Mouse (Mus musculus): ENCODE measurements around the gene Ppp1r16b. TPM values are rescaled to one million over a fixed set of nuclear protein-coding genes. Genes with fewer than 3 reads are reported as not detected.

Ppp1r16b gene
- polyA plus RNA-seq, 2 experiments from 2014 or later, result 100 to 110 TPM

DNA sequence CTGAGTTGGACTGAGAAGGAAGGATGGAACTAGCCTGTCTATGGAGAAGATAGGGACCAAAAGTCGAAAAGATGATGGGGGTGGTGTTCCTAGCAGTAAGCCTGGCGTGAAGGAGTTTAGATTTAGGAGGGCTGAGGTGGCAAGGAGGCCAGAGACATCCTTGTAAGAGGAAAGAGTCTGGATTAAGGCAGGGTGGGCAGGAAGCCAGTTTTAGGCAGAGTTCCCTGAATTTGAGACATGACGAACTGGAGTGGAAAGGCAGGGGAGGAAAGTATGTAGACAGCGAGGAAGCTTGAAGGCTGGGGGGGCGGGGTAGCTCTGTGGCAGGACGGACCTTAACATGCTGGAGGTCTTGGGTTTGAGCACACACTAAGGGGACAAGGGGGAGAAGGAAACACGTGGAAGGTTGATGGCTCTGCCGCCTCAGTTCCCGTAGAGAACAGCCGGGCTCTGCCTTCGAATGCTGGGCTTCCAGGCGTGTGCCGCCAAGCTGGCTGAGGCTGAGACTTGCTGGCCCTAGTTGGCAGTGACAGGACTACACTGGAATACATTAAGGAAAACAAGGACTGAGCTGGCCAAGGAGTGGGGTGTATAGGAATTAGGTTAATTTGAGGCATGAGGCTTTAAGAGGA lies 105.0 kb downstream of the Ppp1r16b start:
- ATAC-seq, result no peak

DNA sequence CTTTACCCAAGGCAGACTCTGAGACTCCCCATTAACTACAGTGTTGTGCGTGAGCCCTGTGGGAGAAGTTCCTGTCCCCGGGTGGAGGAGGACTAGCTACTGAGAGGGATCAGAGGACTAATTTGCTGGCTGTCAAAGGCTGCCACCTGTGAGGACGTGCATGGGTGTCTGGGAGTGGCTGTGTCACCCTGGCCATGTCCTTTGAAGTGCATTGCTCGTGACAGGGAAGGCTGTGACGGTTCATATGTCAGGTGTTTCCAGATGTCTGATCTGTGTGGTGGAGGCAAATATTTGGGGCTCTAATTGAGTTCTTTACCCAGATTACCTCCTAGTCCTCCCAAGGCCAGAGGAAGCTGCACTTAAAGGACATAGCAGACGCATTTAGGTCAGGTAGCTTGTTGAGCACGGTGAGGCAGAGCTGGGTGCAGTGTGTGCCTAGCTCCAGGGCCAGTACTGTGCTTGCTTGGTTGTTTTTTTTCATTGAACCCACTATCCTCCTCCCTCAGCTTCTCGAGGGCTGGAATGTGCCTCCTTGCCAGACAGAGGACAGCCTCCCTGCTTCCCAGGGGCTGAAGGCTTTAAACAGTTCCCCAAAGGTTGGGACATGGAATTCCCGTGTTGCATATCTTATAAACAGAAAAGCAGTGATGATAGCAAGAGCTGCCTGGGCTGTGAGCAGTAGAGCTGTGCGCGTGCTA lies 106.0 kb downstream of the Ppp1r16b start:
- ATAC-seq, result no peak

DNA sequence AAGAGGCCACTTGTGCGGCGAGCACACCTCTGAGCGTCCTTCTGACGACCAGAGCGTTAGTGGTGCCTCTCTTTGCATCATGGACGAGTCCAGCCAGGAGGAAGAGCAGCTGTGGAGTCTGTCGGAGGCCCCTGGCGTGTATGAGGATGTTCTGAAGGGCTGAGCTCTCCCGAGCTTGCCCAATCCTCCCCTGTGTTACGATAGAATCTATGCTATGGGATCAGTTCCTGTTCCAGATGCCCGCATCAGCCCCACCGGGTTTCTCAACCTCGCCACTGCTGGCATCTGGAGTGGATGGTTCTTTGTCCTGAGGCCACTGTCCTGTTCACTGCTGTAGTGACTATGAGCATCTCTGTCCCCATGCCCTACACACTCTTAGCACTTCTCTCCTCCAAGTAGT lies 107.6 kb downstream of the Ppp1r16b start:
- no peak for ATAC-seq

DNA sequence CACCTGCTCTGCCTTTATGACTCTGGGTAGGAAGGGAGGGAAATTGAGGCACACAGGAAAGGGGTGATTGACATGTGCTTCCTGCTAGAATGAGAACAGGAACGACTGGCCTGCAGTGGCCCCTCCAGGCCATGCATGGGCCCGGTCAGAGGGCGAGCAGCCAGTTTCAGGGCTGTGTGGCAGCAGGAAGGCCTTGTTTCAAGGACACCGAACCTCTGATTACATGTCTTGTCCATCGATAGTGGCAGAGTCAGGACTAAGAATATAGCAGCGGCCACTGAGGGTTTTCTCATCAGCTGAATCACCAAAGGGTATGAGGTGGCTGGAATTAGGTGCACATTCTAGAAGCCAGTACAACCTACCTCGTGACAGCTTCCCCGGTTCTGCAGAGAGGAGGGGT lies 109.7 kb downstream of the Ppp1r16b start:
- no peak for ATAC-seq

DNA sequence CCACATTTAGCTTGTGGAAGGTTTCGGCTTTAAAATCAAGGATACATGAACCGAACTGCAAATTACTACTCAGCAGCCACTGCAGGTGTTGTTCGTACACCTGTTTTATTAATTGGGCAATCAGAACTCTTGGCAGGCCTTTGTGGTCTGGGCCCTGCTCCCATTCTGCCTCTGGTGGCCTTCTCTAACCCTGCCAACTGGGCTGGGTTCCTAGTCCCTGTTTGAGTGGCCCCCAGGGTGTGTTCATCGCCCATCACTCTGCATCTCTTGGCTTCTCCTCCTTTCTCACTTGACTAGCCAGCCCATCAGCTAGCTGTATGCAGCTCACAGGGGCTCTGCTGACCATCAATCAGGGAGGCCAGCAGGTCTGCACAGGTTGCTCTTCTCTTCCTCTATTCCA lies 111.5 kb downstream of the Ppp1r16b start:
- no peak for ATAC-seq

DNA sequence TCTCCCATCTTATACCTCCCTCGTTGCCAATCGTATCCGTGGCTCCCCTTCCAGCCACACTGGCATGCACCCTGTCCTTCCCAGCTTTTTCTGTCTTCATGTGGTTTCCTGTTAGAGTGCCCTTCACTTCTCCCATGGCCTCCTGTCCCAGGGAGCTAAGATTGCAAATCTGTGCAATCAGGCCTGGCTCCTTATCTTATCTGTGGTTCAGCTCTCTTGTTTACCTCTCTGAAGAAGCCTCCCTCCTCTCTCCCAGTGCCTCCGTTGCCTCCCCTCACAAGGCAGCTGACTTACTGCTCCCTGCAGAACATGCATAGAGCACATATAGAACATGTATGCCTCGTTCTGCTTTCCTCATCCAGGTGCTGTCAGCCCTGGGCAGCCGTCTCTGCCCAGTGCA lies 112.3 kb downstream of the Ppp1r16b start:
- no peak for ATAC-seq

DNA sequence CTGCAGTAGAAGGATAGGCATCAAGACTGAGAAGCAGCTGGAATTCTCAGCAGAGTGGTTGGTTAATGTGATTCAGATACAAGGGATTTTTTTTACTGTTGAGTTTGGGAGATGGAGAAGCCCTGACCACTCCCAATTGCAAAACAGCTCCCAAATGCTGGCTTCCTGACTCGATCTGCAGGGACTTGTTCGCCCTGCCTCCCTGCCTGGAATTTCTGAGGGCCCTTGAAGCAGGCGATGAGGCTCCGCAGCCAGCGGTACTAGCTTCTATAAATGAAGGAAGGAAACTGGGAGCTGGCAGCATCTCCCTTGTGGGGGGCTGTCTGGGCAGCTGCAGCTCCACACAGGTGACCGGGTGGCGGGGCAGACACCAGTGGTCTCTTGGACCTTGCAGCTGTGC lies 113.2 kb downstream of the Ppp1r16b start:
- no peak for ATAC-seq

DNA sequence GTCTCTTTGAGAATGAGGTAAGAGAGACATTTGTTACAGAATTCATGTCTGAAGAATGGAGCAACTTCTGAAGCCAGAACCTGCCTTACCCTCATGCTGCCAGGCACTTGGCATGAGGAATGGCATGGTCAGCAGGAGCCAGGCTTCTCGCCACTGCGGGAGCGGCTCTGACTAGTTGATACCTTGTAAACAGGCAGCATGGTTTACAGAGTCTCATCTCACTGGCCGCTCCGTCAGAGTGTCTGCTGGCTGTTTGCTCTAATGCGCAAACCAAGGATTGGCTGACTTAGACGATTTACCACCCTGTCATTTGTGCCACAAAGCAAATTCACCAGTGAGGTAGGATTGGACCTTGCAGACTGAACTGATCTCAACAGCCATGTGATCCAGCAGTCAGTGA lies 115.9 kb downstream of the Ppp1r16b start:
- no peak for ATAC-seq

DNA sequence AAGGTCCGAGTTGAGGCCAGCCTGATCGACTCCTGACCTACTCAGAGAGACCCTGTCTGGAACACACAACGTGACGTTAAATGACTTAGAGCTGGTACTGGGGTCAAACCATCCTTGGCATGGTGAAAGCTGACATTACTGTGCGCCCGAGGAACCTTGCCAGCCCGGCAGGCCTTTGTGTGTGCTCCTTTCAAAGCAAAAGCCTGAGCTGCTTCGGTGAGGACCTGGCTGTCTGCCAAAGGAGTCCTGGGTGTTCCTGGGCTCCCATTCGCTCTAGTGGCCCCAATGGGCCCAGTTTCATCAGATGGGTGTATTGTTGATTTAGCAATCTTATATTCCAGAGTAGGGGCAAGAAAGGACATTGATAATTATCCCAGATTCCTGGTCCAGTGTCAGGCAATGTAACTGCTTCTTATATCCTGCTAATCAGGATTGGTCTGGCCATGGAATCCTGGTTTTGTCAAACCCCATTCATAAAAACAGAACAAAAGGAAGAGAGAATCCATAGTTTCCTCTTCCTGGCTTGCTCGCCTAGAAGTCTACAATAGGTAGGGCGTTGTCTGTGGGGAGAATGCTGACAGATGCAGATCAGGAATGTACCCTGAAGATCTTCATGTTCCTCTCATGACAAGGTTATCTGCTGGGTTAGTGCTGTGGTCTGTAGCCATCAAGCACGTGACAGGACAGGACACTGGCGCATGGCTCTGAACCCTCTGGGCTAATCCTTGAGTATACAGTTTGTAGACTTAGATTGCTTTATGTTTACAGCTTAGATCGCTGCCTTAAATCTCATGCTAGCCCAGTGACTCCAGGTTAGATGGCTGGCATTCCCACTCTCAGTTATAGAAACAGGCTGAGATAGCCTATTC lies 122.0 kb downstream of the Ppp1r16b start:
- no peak for ATAC-seq

DNA sequence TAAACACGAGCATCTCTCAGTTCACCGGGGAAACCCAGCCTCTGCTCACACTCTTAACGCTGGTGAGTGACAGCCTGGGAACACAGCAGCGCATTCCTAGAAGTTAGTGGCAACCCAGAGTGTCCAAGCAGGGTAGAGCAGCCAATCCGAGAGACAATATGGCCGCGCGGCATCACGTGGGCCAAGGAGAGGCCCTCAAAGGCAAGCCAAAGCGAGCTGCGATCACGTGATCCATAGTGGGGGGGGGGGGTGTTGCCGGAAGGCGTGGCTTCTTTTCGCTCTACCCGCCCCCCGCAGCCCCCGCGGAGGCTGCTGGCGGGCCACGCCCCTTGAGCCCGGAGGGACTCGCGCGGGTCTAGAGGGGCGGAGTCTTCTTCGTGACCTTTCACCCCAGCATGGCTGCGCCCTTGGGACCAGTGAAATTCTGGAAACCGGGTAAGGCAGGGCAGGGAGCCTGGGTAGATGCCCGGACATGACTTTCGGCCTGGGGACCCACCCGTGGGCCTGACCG lies 129.4 kb downstream of the Ppp1r16b start, which contains the start of gene Dhx35:
Gene Dhx35, plus strand, starts transcription at position 314 of the 511 bp plus-strand sequence.
- peak; percentile 97 for ATAC-seq

DNA sequence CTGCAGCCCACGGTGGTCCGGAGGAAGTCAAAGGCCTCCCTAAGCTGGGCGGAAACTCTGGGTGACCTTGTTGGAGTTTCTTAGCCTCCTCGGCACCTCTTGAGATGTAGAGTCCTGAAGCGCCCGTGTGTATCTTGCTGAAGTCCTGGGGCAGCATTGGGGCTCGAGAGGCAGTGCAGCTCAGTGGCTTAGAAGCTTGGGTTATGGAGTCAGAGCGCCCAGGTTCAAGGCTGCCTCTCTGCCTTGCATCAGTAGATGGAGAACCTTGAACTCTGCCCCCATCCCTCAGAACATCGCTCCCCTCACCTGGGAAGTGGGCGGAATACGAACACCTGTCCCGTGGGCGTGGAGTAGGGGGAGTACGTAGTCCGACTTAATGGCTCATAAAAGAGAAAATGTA lies 129.8 kb downstream of the Ppp1r16b start:
- ATAC-seq, result no peak

DNA sequence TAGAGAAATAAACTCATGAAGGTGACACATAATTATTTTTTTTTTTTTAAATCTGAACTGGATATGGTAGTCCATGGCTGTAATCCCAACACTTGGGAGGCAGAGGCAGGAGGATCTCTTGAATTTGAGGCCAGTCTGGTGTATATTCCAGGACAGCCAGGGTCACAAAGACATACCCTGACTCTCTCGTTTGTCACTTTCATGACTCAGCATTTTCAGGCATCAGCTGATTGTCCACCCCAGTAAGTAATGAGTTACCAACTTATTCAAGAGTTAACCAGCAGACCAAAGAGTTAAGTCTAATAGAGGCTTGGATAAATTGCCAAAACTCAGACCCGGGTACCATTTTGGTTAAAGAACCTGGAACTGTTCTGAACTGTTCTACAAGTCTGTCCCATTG lies 130.7 kb downstream of the Ppp1r16b start:
- ATAC-seq, result no peak

DNA sequence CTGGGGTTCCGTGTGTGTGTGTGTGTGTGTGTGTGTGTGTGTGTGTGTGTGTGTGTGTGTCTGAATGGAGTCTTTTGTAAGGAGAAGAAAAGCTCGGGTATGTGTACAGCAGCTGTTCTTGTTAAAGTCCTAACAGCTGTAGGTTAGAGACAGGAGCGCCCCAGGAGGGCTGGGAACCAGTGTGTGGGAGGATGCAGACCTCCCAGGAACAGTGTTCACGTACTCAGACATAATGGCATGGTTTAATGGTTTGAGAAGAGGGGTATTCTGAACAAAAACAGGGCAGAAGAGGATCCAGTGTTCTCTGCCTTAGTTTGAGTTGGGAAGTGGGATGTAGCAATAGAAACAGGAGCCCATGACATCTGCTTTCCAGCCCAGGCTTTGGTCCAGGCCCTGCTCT lies 134.1 kb downstream of the Ppp1r16b start:
- no peak for ATAC-seq

DNA sequence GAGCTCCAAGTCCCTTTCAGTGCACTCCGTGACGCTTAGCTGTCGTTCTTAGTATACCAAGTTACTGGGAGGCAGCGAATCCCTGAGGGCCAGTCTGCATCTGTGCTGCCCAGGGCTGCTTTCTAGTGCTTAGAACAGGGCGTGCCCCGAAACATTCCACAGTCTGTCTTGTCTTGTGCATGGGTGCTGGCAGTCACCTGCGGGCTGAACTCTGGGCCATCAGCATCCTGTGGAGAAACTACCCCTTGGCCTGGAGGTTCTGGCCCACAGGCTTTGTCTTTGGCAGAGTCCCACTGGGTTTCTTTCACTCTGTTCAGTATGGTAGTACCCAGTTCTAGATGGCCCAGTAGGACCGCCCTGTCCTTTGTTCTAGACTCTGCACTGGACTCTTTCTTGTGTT lies 135.6 kb downstream of the Ppp1r16b start:
- no peak for ATAC-seq

DNA sequence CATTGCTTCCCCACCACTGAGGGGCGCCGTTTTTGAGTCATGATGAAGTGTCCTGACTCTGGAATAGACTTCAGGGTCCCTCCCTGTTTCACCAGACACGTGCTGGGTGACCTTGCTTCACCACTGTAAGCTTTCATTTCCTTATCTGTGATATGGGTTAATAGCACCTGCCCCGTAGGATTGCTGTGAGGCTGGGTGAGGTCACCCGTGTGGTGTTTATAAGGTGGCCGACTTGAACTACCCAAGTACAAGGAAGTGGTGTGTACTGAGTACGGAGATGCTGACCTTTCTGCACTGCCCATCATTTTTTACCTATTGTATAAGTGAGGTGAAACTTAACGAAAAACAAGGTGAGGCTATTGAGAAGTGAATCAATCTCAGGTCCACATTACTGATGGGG lies 138.4 kb downstream of the Ppp1r16b start:
- no peak for ATAC-seq

DNA sequence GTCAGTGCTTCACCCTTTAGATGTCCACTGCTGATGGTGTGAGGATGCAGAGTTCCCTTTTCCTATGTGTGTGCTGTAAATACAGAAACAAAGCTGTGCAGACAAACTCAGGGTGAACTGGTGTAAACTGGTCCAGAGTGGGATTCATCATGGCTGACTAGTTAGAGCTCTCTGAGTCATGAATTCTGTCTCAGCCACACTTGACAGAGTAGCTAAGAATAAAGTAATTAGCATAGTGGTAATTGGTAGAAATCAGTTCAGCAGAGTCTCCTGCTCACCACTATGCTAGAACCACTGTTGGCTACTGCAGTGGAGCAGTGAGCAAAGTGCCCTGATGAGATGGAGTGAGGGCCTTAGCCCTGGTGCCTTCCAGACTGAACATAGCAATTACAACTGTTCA lies 150.5 kb downstream of the Ppp1r16b start:
- no peak for ATAC-seq

Other genes starting within 250 kb of the Ppp1r16b start
- not detected for gene Adig, start 162.8 kb upstream of the Ppp1r16b start, polyA plus RNA-seq (2017; shearing (Covaris generic))
- gene Arhgap40, start 152.6 kb upstream of the Ppp1r16b start, polyA plus RNA-seq (2017; shearing (Covaris generic)), result not detected
- not detected for gene Slc32a1, start 54.6 kb upstream of the Ppp1r16b start, polyA plus RNA-seq (2017; shearing (Covaris generic))
- gene Actr5, start 40.5 kb upstream of the Ppp1r16b start, polyA plus RNA-seq (2017; shearing (Covaris generic)), result 1 to 10 TPM; 3.1 to 3.2 TPM
- gene Fam83d, start 102.7 kb downstream of the Ppp1r16b start, polyA plus RNA-seq (2017; shearing (Covaris generic)), result under 1 TPM; 0.77 to 0.96 TPM
- 10 to 100 TPM; 10.0 to 12.4 TPM for gene Dhx35, start 129.4 kb downstream of the Ppp1r16b start, polyA plus RNA-seq (2017; shearing (Covaris generic))

Data from activated CD4-positive, CD25-positive, alpha-beta regulatory T cell, adult 4 months (primary cell).